Mouse (Mus musculus): Measurements from ENCODE around the gene Hdac9. TPM values are rescaled to one million over a fixed set of nuclear protein-coding genes. Genes with fewer than 3 reads are reported as not detected.
"Not testable (repeated sequence)": the region's sequence is repeated elsewhere in the genome, so short reads cannot be mapped to it uniquely, and the experiment has no call there.

Hdac9 gene
- polyA plus RNA-seq, 1 experiment: not detected

GRCm38 (mm10) chr12:34481702-34482101 lies 435.2 kb downstream of the Hdac9 start:
- no peaks in the 10 kb centered on the region for H3K36me3 ChIP-seq (ENCODE audit: control insufficient read depth)
- H3K9me3 ChIP-seq (ENCODE audit: control insufficient read depth, low read length): no peaks in the 10 kb centered on the region
- no peaks in the 10 kb centered on the region for H3K27me3 ChIP-seq (ENCODE audit: control insufficient read depth)
- no peak overlapping the region for H3K4me3 ChIP-seq (replicated peaks)
- no peak for TF ChIP-seq TAL1 (IDR thresholded peaks at IDR 0.05; ENCODE audit: low read length)
- no peak for TF ChIP-seq GATA1 (IDR thresholded peaks at IDR 0.05; ENCODE audit: low read length)
- no peaks in the 10 kb centered on the region for H3K4me1 ChIP-seq (ENCODE audit: control insufficient read depth)

GRCm38 (mm10) chr12:34472949-34473651 lies 443.8 kb downstream of the Hdac9 start:
- Histone ChIP-seq H3K36me3 (ENCODE audit: control insufficient read depth) (no peaks in the 10 kb centered on the region), H3K9me3 (ENCODE audit: control insufficient read depth, low read length) (no peaks in the 10 kb centered on the region), H3K4me3 (replicated peaks) (no peak overlapping the region), H3K4me1 (ENCODE audit: control insufficient read depth) (no peaks in the 10 kb centered on the region), H3K27me3 (ENCODE audit: control insufficient read depth) (no peaks in the 10 kb centered on the region)
- no peak for TF ChIP-seq TAL1 (IDR thresholded peaks at IDR 0.05; ENCODE audit: low read length)
- no peak for TF ChIP-seq GATA1 (IDR thresholded peaks at IDR 0.05; ENCODE audit: low read length)

GRCm38 (mm10) chr12:34472542-34472941 lies 444.4 kb downstream of the Hdac9 start:
- TF ChIP-seq TAL1 (IDR thresholded peaks at IDR 0.05; ENCODE audit: low read length) (no peak), GATA1 (IDR thresholded peaks at IDR 0.05; ENCODE audit: low read length) (no peak)
- Histone ChIP-seq H3K9me3 (ENCODE audit: control insufficient read depth, low read length) (no peaks in the 10 kb centered on the region), H3K36me3 (ENCODE audit: control insufficient read depth) (no peaks in the 10 kb centered on the region), H3K4me1 (ENCODE audit: control insufficient read depth) (no peaks in the 10 kb centered on the region), H3K27me3 (ENCODE audit: control insufficient read depth) (no peaks in the 10 kb centered on the region), H3K4me3 (replicated peaks) (no peak overlapping the region)

GRCm38 (mm10) chr12:34461728-34462127 lies 455.2 kb downstream of the Hdac9 start:
- Histone ChIP-seq H3K4me3 (replicated peaks) (no peak overlapping the region), H3K4me1 (ENCODE audit: control insufficient read depth) (no peaks in the 10 kb centered on the region), H3K9me3 (ENCODE audit: control insufficient read depth, low read length) (no peaks in the 10 kb centered on the region; the same call in 1 of the 2 replicates), H3K27me3 (ENCODE audit: control insufficient read depth) (no peaks in the 10 kb centered on the region), H3K36me3 (ENCODE audit: control insufficient read depth) (no peaks in the 10 kb centered on the region)
- no peak for TF ChIP-seq GATA1 (IDR thresholded peaks at IDR 0.05; ENCODE audit: low read length)
- TF ChIP-seq TAL1 (IDR thresholded peaks at IDR 0.05; ENCODE audit: low read length): no peak

GRCm38 (mm10) chr12:34452643-34453042 lies 464.3 kb downstream of the Hdac9 start:
- H3K27me3 ChIP-seq (ENCODE audit: control insufficient read depth): no peaks in the 10 kb centered on the region
- H3K4me1 ChIP-seq (ENCODE audit: control insufficient read depth): no peaks in the 10 kb centered on the region
- TF ChIP-seq TAL1 (IDR thresholded peaks at IDR 0.05; ENCODE audit: low read length): no peak
- no peak for TF ChIP-seq GATA1 (IDR thresholded peaks at IDR 0.05; ENCODE audit: low read length)
- no peaks in the 10 kb centered on the region for H3K9me3 ChIP-seq (ENCODE audit: control insufficient read depth, low read length)
- H3K36me3 ChIP-seq (ENCODE audit: control insufficient read depth): no peaks in the 10 kb centered on the region
- no peak overlapping the region for H3K4me3 ChIP-seq (replicated peaks)

GRCm38 (mm10) chr12:34451198-34451597 lies 465.7 kb downstream of the Hdac9 start:
- TF ChIP-seq TAL1 (IDR thresholded peaks at IDR 0.05; ENCODE audit: low read length) (no peak), GATA1 (IDR thresholded peaks at IDR 0.05; ENCODE audit: low read length) (no peak)
- Histone ChIP-seq H3K4me1 (ENCODE audit: control insufficient read depth) (no peaks in the 10 kb centered on the region), H3K27me3 (ENCODE audit: control insufficient read depth) (no peaks in the 10 kb centered on the region), H3K36me3 (ENCODE audit: control insufficient read depth) (no peaks in the 10 kb centered on the region), H3K4me3 (replicated peaks) (no peak overlapping the region), H3K9me3 (ENCODE audit: control insufficient read depth, low read length) (no peaks in the 10 kb centered on the region)

- H3K36me3 ChIP-seq (ENCODE audit: control insufficient read depth); H3K27me3 ChIP-seq (ENCODE audit: control insufficient read depth); H3K9me3 ChIP-seq (ENCODE audit: control insufficient read depth, low read length); H3K4me3 ChIP-seq (replicated peaks); H3K4me1 ChIP-seq (ENCODE audit: control insufficient read depth): not testable (repeated sequence)
Measured at GRCm38 (mm10) chr12:34444724-34445123, 472.2 kb downstream of the Hdac9 start.

GRCm38 (mm10) chr12:34440930-34441329 lies 476.0 kb downstream of the Hdac9 start:
- Histone ChIP-seq H3K27me3 (ENCODE audit: control insufficient read depth) (no peaks in the 10 kb centered on the region), H3K36me3 (ENCODE audit: control insufficient read depth) (no peaks in the 10 kb centered on the region), H3K4me3 (replicated peaks) (no peak overlapping the region), H3K9me3 (ENCODE audit: control insufficient read depth, low read length) (no peaks in the 10 kb centered on the region), H3K4me1 (ENCODE audit: control insufficient read depth) (no peaks in the 10 kb centered on the region)
- no peak for TF ChIP-seq TAL1 (IDR thresholded peaks at IDR 0.05; ENCODE audit: low read length)
- no peak for TF ChIP-seq GATA1 (IDR thresholded peaks at IDR 0.05; ENCODE audit: low read length)

GRCm38 (mm10) chr12:34432919-34433318 lies 484.0 kb downstream of the Hdac9 start:
- TF ChIP-seq GATA1 (IDR thresholded peaks at IDR 0.05; ENCODE audit: low read length) (no peak), TAL1 (IDR thresholded peaks at IDR 0.05; ENCODE audit: low read length) (no peak)
- Histone ChIP-seq H3K4me3 (replicated peaks) (no peak overlapping the region), H3K4me1 (ENCODE audit: control insufficient read depth) (no peaks in the 10 kb centered on the region), H3K9me3 (ENCODE audit: control insufficient read depth, low read length) (no peaks in the 10 kb centered on the region), H3K36me3 (ENCODE audit: control insufficient read depth) (no peaks in the 10 kb centered on the region), H3K27me3 (ENCODE audit: control insufficient read depth) (no peaks in the 10 kb centered on the region)

- TF ChIP-seq GATA1 (IDR thresholded peaks at IDR 0.05; ENCODE audit: low read length) (no peak), TAL1 (IDR thresholded peaks at IDR 0.05; ENCODE audit: low read length) (no peak)
- H3K9me3 ChIP-seq (ENCODE audit: control insufficient read depth, low read length): no peaks in the 10 kb centered on the region
- no peaks in the 10 kb centered on the region for H3K4me1 ChIP-seq (ENCODE audit: control insufficient read depth)
- no peaks in the 10 kb centered on the region for H3K27me3 ChIP-seq (ENCODE audit: control insufficient read depth)
- H3K36me3 ChIP-seq (ENCODE audit: control insufficient read depth): no peaks in the 10 kb centered on the region
- no peak overlapping the region for H3K4me3 ChIP-seq (replicated peaks)
Measured at GRCm38 (mm10) chr12:34432461-34432860, 484.4 kb downstream of the Hdac9 start.
